25 mouse cellular contexts compared by ENCODE assay signal in genomic region chr8:77045711-77046110, GRCm38 (mm10).
A peak's percentile ranks its signal among the peaks of the same experiment; 100 is the strongest.
DNase-seq lines count a peak whose midpoint lies in the region; ATAC-seq and TF ChIP-seq lines count a peak whose summit lies in the region.
"Had no signal": no experiment of that assay in that cellular context is flagged by ENCODE, and none has a peak within 500 bp of the region (broad histone marks: within the 10 kb centered on the region; RNA-seq: fewer than 3 reads in every experiment).

No protein-coding gene starts in this region.

- H3K27ac ChIP-seq in layer of hippocampus, adult 2 months: 0 out of 2 replicates have a peak overlapping the region, but pooled peaks have one; percentile 7
- no peak overlapping the region for H3K27ac ChIP-seq in forebrain, embryonic 11.5 days (ENCODE audit: low read depth, low read length)
- H3K27ac ChIP-seq: embryonic facial prominence, embryonic 10.5 days; embryonic facial prominence, embryonic 13.5 days; forebrain, embryonic 10.5 days; gastrocnemius, adult 2 months; heart, embryonic 15.5 days; hindbrain, embryonic 14.5 days; hindbrain, postnatal 0 days had no signal

- no peaks in the 10 kb centered on the region for H3K4me1 ChIP-seq in forebrain, embryonic 11.5 days (replicated peaks; ENCODE audit: control insufficient read depth, insufficient read depth, low read length)
- H3K4me1 ChIP-seq: embryonic facial prominence, embryonic 10.5 days; embryonic facial prominence, embryonic 13.5 days; forebrain, embryonic 10.5 days; heart, embryonic 15.5 days had no signal

- no peak overlapping the region for H3K9ac ChIP-seq in forebrain, embryonic 11.5 days (ENCODE audit: low read length)
- H3K9ac ChIP-seq: embryonic facial prominence, embryonic 13.5 days; forebrain, postnatal 0 days; heart, embryonic 12.5 days; heart, embryonic 15.5 days; hindbrain, embryonic 14.5 days had no signal

- H3K9me3 ChIP-seq in forebrain, embryonic 11.5 days (ENCODE audit: control insufficient read depth, low read length): no peaks in the 10 kb centered on the region
- H3K9me3 ChIP-seq: embryonic facial prominence, embryonic 10.5 days; embryonic facial prominence, embryonic 13.5 days; forebrain, embryonic 10.5 days; heart, embryonic 12.5 days; heart, embryonic 15.5 days had no signal

- TF ChIP-seq CTCF in layer of hippocampus, adult 2 months (conservative IDR thresholded peaks at IDR 0.05): no peak

- ATAC-seq in forebrain, embryonic 11.5 days (replicated peaks; ENCODE audit: low FRiP score): no peak
- ATAC-seq: activated CD4-positive, CD25-positive, alpha-beta regulatory T cell, adult 4 months; forebrain, embryonic 14.5 days; forebrain, postnatal 0 days; hindbrain, postnatal 0 days; inflammation-experienced regulatory T-cells, adult 6 months had no signal

- no peaks in the 10 kb centered on the region for H3K27me3 ChIP-seq in forebrain, embryonic 11.5 days (ENCODE audit: control insufficient read depth, insufficient read depth, low read length)
- H3K27me3 ChIP-seq: embryonic facial prominence, embryonic 13.5 days; heart, embryonic 12.5 days; heart, embryonic 15.5 days had no signal

- no peak overlapping the region for H3K4me2 ChIP-seq in forebrain, embryonic 11.5 days (ENCODE audit: low read depth, low read length, severe bottlenecking)
- H3K4me2 ChIP-seq: embryonic facial prominence, embryonic 13.5 days; heart, embryonic 15.5 days; hindbrain, embryonic 14.5 days had no signal

- 89% methylated on average over 1 of the region's 1 CpGs for WGBS in forebrain, embryonic 11.5 days

- no peaks in the 10 kb centered on the region for H3K36me3 ChIP-seq in forebrain, embryonic 11.5 days (ENCODE audit: control insufficient read depth, insufficient read depth, low read length)
- H3K36me3 ChIP-seq: embryonic facial prominence, embryonic 10.5 days; embryonic facial prominence, embryonic 13.5 days; forebrain, embryonic 10.5 days; heart, embryonic 12.5 days; heart, embryonic 15.5 days had no signal

- no peak overlapping the region for H3K4me3 ChIP-seq in layer of hippocampus, adult 2 months
- H3K4me3 ChIP-seq in forebrain, embryonic 11.5 days (ENCODE audit: low read depth, low read length): no peak overlapping the region
- H3K4me3 ChIP-seq: embryonic facial prominence, embryonic 10.5 days; embryonic facial prominence, embryonic 13.5 days; erythroblast, embryonic 14.5 days; forebrain, embryonic 10.5 days; gastrocnemius, adult 2 months; heart, embryonic 12.5 days; heart, embryonic 15.5 days had no signal

- DNase-seq in cerebellum, adult 9-10 months: peak; percentile 20
- DNase-seq in cerebellum, adult 18-20 months: no peak
- no peak for DNase-seq in layer of hippocampus, adult 2 months (ENCODE audit: low spot score in 2 of 2)
- DNase-seq in layer of hippocampus, postnatal 10 days (ENCODE audit: low spot score in 2 of 2): no peak
- DNase-seq in gonadal fat pad, adult 2 months (ENCODE audit: low read depth): peak; percentile 46
- no peak for DNase-seq in forebrain, embryonic 11.5 days (ENCODE audit: low spot score)
- DNase-seq: adrenal gland, adult 8-10 months; adrenal gland, postnatal 25 days; embryo, embryonic 11 days; forebrain, postnatal 0 days; gastrocnemius, adult 2 months; gastrocnemius, postnatal 14 days; heart, postnatal 10 days; heart, postnatal 4 days had no signal

Comparison
In these comparisons a context has a peak if more than half of its experiments do, and no peak if none do; other contexts are left out.
1. DNase-seq: peak in cerebellum, adult 9-10 months (single experiment) and gonadal fat pad, adult 2 months (single experiment); none in cerebellum, adult 18-20 months (0 of 2), layer of hippocampus, adult 2 months (0 of 2), layer of hippocampus, postnatal 10 days (0 of 2) and forebrain, embryonic 11.5 days (single experiment).